Mouse (Mus musculus) C2C12 (cell line): ENCODE results near the gene Tmem79. TPM values are rescaled to one million over a fixed set of nuclear protein-coding genes. Genes with fewer than 3 reads are reported as not detected.

Source experiments
- H3K27me3 ChIP-seq: one replicate; pipeline ENCODE4 v1.6.1; 2011; ENCODE audit not compliant: control insufficient read depth, insufficient read depth, insufficient read length
- H3K36me3 ChIP-seq: one replicate; pipeline ENCODE4 v1.6.1; 2011; ENCODE audit not compliant: control insufficient read depth, insufficient read depth
- H3K4me3 ChIP-seq: one replicate; pipeline ENCODE4 v1.5.1; 2011; ENCODE audit warnings: mild to moderate bottlenecking, control low read depth; ENCODE audit not compliant: poor library complexity, insufficient read depth, severe bottlenecking
- H3K79me2 ChIP-seq: one replicate; pipeline ENCODE4 v1.6.1; 2011; ENCODE audit not compliant: control insufficient read depth, insufficient read depth
- H3K79me3 ChIP-seq: one replicate; pipeline ENCODE4 v1.6.1; 2011; ENCODE audit warnings: low read depth, control low read depth
- H3ac ChIP-seq: one replicate; pipeline ENCODE3; 2011; ENCODE audit warnings: low read depth; ENCODE audit not compliant: control insufficient read depth, insufficient read length
- CEBPB ChIP-seq: IDR thresholded peaks from one replicate; pipeline ENCODE4 v1.6.1; 2011; ENCODE audit warnings: low read depth, mild to moderate bottlenecking, control low read depth, moderate library complexity
- CTCF ChIP-seq: IDR thresholded peaks from one replicate; pipeline ENCODE4 v1.5.1; 2011; ENCODE audit not compliant: control insufficient read depth, insufficient read depth, insufficient read length
- FOSL1 ChIP-seq: IDR thresholded peaks from one replicate; pipeline ENCODE4 v1.8.0; 2011; ENCODE audit warnings: mild to moderate bottlenecking, low read length; ENCODE audit not compliant: poor library complexity, insufficient read depth, severe bottlenecking
- MAX ChIP-seq: IDR thresholded peaks from one replicate; pipeline ENCODE4 v1.6.1; 2011; ENCODE audit warnings: mild to moderate bottlenecking, control low read depth
- MYOD1 ChIP-seq: IDR thresholded peaks from one replicate; pipeline ENCODE4 v1.6.1; 2011; ENCODE audit warnings: low read depth; ENCODE audit not compliant: control insufficient read depth, insufficient read length
- MYOG ChIP-seq: IDR thresholded peaks from one replicate; pipeline ENCODE4 v1.6.1; 2011; ENCODE audit not compliant: control insufficient read depth, insufficient read length; ENCODE audit errors: extremely low read depth
- USF1 ChIP-seq: IDR thresholded peaks from one replicate; pipeline ENCODE4 v1.6.1; 2011; ENCODE audit warnings: low read depth, mild to moderate bottlenecking, control low read depth, moderate library complexity
- polyA plus RNA-seq: library from polyadenylated mRNA; unstranded; fragments of >200 nt; fragmentation: generic; extraction: Trizol; gene quantifications from one replicate; pipeline ENCODE4 v1.2.1, GENCODE M21; 2012; ENCODE audit warnings: missing spikeins

Tmem79 gene
- polyA plus RNA-seq, 1 experiment, result 2.1 TPM

- H3ac ChIP-seq, result no peak overlapping the region
- no peaks in the 10 kb centered on the region for H3K79me2 ChIP-seq
- TF ChIP-seq MYOD1 (no peak), CEBPB (no peak), MYOG (no peak), MAX (no peak), USF1 (no peak), FOSL1 (no peak), CTCF (no peak)
- no peak overlapping the region for H3K4me3 ChIP-seq
- peaks cover 95% of the 10 kb centered on the region for H3K36me3 ChIP-seq
- H3K27me3 ChIP-seq, result no peaks in the 10 kb centered on the region
- H3K79me3 ChIP-seq, result no peaks in the 10 kb centered on the region
Measured at GRCm38 (mm10) chr3:88352907-88353306, 17.0 kb upstream of the Tmem79 start.

GRCm38 (mm10) chr3:88350732-88351131, 14.8 kb upstream of the Tmem79 start:
- no peak for TF ChIP-seq MYOD1
- TF ChIP-seq MYOG, result no peak
- TF ChIP-seq MAX, result no peak
- TF ChIP-seq FOSL1, result no peak
- TF ChIP-seq CEBPB, result no peak
- no peak for TF ChIP-seq CTCF
- no peak for TF ChIP-seq USF1

GRCm38 (mm10) chr3:88339006-88339405, 3.1 kb upstream of the Tmem79 start:
- Histone ChIP-seq H3ac (no peak overlapping the region), H3K4me3 (no peak overlapping the region), H3K79me3 (peaks cover 53% of the 10 kb centered on the region), H3K79me2 (peaks cover 63% of the 10 kb centered on the region), H3K27me3 (no peaks in the 10 kb centered on the region), H3K36me3 (peaks cover 63% of the 10 kb centered on the region)
- no peak for TF ChIP-seq MYOG
- no peak for TF ChIP-seq CEBPB
- TF ChIP-seq CTCF, result no peak
- no peak for TF ChIP-seq MAX
- TF ChIP-seq FOSL1, result no peak
- no peak for TF ChIP-seq MYOD1
- TF ChIP-seq USF1, result no peak

More at GRCm38 (mm10) chr3:88350732-88351131, 14.8 kb upstream of the Tmem79 start:
- H3K27me3 ChIP-seq, result no peaks in the 10 kb centered on the region
- H3K79me2 ChIP-seq, result no peaks in the 10 kb centered on the region
- no peaks in the 10 kb centered on the region for H3K79me3 ChIP-seq
- peaks cover 96% of the 10 kb centered on the region for H3K36me3 ChIP-seq
- H3ac ChIP-seq, result no peak overlapping the region
- no peak overlapping the region for H3K4me3 ChIP-seq

GRCm38 (mm10) chr3:88338316-88338715, 2.4 kb upstream of the Tmem79 start:
- no peak overlapping the region for H3ac ChIP-seq
- H3K27me3 ChIP-seq, result no peaks in the 10 kb centered on the region
- H3K4me3 ChIP-seq, result no peak overlapping the region
- peaks cover 63% of the 10 kb centered on the region for H3K79me2 ChIP-seq
- peaks cover 53% of the 10 kb centered on the region for H3K79me3 ChIP-seq
- TF ChIP-seq FOSL1 (no peak), MYOG (no peak), USF1 (no peak), CEBPB (no peak), MAX (no peak), CTCF (no peak), MYOD1 (no peak)
- H3K36me3 ChIP-seq, result peaks cover 56% of the 10 kb centered on the region

GRCm38 (mm10) chr3:88337367-88338020, 1.5 kb upstream of the Tmem79 start:
- H3K79me2 ChIP-seq, result peaks cover 63% of the 10 kb centered on the region
- H3K4me3 ChIP-seq, result peak overlapping the region; percentile 74
- peaks cover 53% of the 10 kb centered on the region for H3K79me3 ChIP-seq
- no peaks in the 10 kb centered on the region for H3K27me3 ChIP-seq
- H3K36me3 ChIP-seq, result peaks cover 48% of the 10 kb centered on the region
- TF ChIP-seq MAX, result no peak
- no peak for TF ChIP-seq CEBPB
- no peak for TF ChIP-seq CTCF
- peak overlapping the region; percentile 41 for H3ac ChIP-seq

- H3K4me3 ChIP-seq, result peak overlapping the region; percentile 74
- peaks cover 41% of the 10 kb centered on the region for H3K79me3 ChIP-seq
- H3K27me3 ChIP-seq, result no peaks in the 10 kb centered on the region
- TF ChIP-seq USF1 (no peak), CTCF (no peak)
- H3ac ChIP-seq, result peak overlapping the region; percentile 94
- peaks cover 43% of the 10 kb centered on the region for H3K79me2 ChIP-seq
- H3K36me3 ChIP-seq, result peaks cover 29% of the 10 kb centered on the region
Measured at GRCm38 (mm10) chr3:88335436-88336053, 403 bp downstream of the Tmem79 start.
